Mouse (Mus musculus) adrenal gland, adult 10 weeks (tissue): Measurements from ENCODE around the gene Defa31. TPM values are rescaled to one million over a fixed set of nuclear protein-coding genes. Genes with fewer than 3 reads are reported as not detected.

Experiments used
- polyA plus RNA-seq: library from polyadenylated mRNA; stranded (reverse); fragments of 350-450 nt; fragmentation: Illumina TruSeq; extraction: RNeasy Lipid Tissue Mini Kit (QIAGEN cat#74804); gene quantifications from one replicate; pipeline ENCODE4 v1.2.3, GENCODE M21; 2014; ENCODE audit warnings: low read depth, low replicate concordance

The Defa31 gene
- polyA plus RNA-seq, result not detected

DNA sequence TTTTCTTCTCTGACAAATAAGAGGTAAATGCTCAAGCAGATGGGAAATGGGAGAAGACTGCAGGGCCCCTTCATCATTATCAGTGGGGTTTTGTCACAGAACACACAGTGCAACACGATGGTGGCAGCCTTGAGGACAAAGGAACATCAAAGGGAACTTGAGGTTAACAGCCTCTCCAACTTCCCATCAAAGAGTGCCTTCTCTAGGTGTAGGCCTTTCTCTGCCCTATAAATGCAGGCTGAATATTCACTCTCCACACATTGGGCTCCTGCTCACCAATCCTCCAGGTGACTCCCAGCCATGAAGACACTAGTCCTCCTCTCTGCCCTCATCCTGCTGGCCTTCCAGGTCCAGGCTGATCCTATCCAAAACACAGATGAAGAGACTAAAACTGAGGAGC, at the start of gene Defa31:
Gene Defa31 (plus strand): TSS at position 301 of the 400 bp plus-strand sequence.

DNA sequence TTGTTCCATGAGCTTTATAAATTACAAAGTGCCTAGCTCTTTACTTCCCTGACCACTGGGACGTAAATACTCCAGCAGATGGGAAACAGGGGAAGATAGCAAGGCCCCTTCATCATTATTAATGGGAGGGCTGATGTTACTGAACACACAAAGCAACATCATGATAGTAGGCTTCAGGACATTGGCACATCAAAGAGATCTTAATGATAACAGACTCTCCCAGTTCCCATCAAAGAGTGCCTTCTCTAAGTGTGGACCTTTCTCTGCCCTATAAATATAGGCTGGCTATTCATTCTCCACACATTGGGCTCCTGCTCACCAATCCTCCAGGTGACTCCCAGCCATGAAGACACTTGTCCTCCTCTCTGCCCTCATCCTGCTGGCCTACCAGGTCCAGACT, 29.4 kb upstream of the Defa31 start, which contains the start of gene Defa22:
Gene Defa22 (plus strand): TSS at position 301 of the 400 bp plus-strand sequence.

DNA sequence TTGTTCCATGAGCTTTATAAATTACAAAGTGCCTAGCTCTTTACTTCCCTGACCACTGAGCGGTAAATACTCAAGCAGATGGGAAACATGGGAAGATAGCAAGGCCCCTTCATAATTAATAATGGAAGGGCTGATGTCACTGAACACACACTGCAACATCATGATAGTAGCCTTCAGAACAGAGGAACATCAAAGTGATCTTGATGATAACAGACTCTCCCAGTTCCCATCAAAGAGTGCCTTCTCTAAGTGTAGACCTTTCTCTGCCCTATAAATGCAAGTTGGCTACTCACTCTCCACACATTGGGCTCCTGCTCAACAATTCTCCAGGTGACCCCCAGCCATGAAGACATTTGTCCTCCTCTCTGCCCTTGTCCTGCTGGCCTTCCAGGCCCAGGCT, 9.8 kb downstream of the Defa31 start, which contains the start of gene Gm15293:
Gene Gm15293 (plus strand): TSS at position 301 of the 400 bp plus-strand sequence.

Other genes with a start within 250 kb of the Defa31 start
- gene AY761185, start 246.9 kb upstream of the Defa31 start, polyA plus RNA-seq, result not detected
- not detected for gene Defa21, start 166.1 kb upstream of the Defa31 start, polyA plus RNA-seq
- not detected for gene Defa23, start 136.6 kb upstream of the Defa31 start, polyA plus RNA-seq
- not detected for gene Defa35, start 126.6 kb upstream of the Defa31 start, polyA plus RNA-seq
- not detected for gene Defa25, start 107.2 kb upstream of the Defa31 start, polyA plus RNA-seq
- not detected for gene Gm14851, start 95.6 kb upstream of the Defa31 start, polyA plus RNA-seq
- gene Defa30, start 57.0 kb upstream of the Defa31 start, polyA plus RNA-seq, result not detected
- gene Defa22, start 29.3 kb upstream of the Defa31 start, polyA plus RNA-seq, result not detected
- gene Gm15293, start 9.9 kb downstream of the Defa31 start, polyA plus RNA-seq, result not detected
- not detected for gene Gm15292, start 58.1 kb downstream of the Defa31 start, polyA plus RNA-seq
- not detected for gene Defa27, start 123.9 kb downstream of the Defa31 start, polyA plus RNA-seq
- not detected for gene Defa29, start 135.4 kb downstream of the Defa31 start, polyA plus RNA-seq
- gene Defa2, start 186.9 kb downstream of the Defa31 start, polyA plus RNA-seq, result not detected
- not detected for gene Defa33, start 200.2 kb downstream of the Defa31 start, polyA plus RNA-seq
- not detected for gene Defa36, start 235.8 kb downstream of the Defa31 start, polyA plus RNA-seq